Comparison of ENCODE assay signal across 23 mouse cellular contexts in the genomic region with DNA sequence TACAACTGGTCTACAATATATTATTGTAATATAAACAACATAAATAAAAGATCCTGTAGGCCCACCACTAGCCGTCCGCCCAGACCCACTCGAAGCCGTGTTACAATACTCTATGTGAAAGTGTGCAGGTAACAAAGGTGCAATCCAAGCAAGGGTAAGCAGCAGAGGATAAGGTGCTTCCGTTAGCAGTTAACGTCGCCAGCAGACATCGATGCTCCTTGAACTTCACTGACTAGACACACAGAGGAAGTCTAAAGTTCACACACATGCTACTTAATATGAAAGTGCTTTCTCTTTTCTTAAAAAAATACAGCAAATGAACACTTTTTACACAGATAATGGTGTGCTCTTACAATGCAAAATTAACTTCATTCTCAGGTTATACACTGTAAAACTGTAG.
"Had no signal": no experiment of that assay in that cellular context is flagged by ENCODE, and none has a peak within 500 bp of the region (broad histone marks: within the 10 kb centered on the region; RNA-seq: fewer than 3 reads in every experiment).

No protein-coding gene starts in this region.

- H3K4me1 ChIP-seq: hindbrain, embryonic 13.5 days; hindbrain, embryonic 15.5 days; limb, embryonic 13.5 days; limb, embryonic 15.5 days; liver, embryonic 12.5 days had no signal

- H3K9ac ChIP-seq: heart, embryonic 13.5 days; heart, embryonic 15.5 days; hindbrain, embryonic 13.5 days; hindbrain, embryonic 15.5 days; limb, embryonic 13.5 days; limb, embryonic 15.5 days; liver, embryonic 12.5 days; liver, embryonic 14.5 days had no signal

- H3K27me3 ChIP-seq: heart, embryonic 13.5 days; heart, embryonic 15.5 days; hindbrain, embryonic 13.5 days; hindbrain, embryonic 15.5 days; limb, embryonic 13.5 days; limb, embryonic 15.5 days; liver, embryonic 12.5 days had no signal

- ATAC-seq: forebrain, embryonic 16.5 days; hindbrain, postnatal 0 days; intestine, embryonic 16.5 days; liver, embryonic 12.5 days had no signal

- H3K27ac ChIP-seq: heart, adult 2 months; heart, embryonic 13.5 days; heart, embryonic 15.5 days; hindbrain, embryonic 13.5 days; hindbrain, embryonic 15.5 days; hindbrain, postnatal 0 days; kidney, postnatal 0 days; limb, embryonic 13.5 days; limb, embryonic 15.5 days; liver, embryonic 12.5 days; liver, embryonic 14.5 days had no signal

- DNase-seq: gastrocnemius, postnatal 14 days; gastrocnemius, postnatal 36 days; heart, adult 11 months; heart, adult 2 months; heart, postnatal 14 days; heart, postnatal 36 days; layer of hippocampus, adult 9-11 months; layer of hippocampus, postnatal 36 days; left cerebral cortex, postnatal 4 days; lung, adult 18-20 months had no signal

- H3K4me3 ChIP-seq: heart, adult 2 months; heart, embryonic 13.5 days; heart, embryonic 15.5 days; hindbrain, embryonic 13.5 days; hindbrain, embryonic 15.5 days; limb, embryonic 13.5 days; limb, embryonic 15.5 days; liver, embryonic 12.5 days had no signal

- H3K4me2 ChIP-seq: heart, embryonic 11.5 days; heart, embryonic 13.5 days; heart, embryonic 15.5 days; hindbrain, embryonic 13.5 days; hindbrain, embryonic 15.5 days; limb, embryonic 13.5 days; limb, embryonic 15.5 days; liver, embryonic 12.5 days had no signal

- H3K9me3 ChIP-seq: heart, embryonic 13.5 days; heart, embryonic 15.5 days; hindbrain, embryonic 13.5 days; hindbrain, embryonic 15.5 days; limb, embryonic 13.5 days; limb, embryonic 15.5 days; liver, embryonic 12.5 days had no signal
